Mouse (Mus musculus) monocyte, adult 2 months (primary cell): Measurements from ENCODE around the gene Tmem14c.
"Not testable (repeated sequence)": the region's sequence is repeated elsewhere in the genome, so short reads cannot be mapped to it uniquely, and the experiment has no call there.

Source experiments
- DNase-seq, 2 experiments: peaks; one replicate each; pipeline ENCODE4 v3.0.0; 2022; ENCODE audit warnings: low spot score in 2 of 2, low read depth in 1 of 2

Gene Tmem14c

DNA sequence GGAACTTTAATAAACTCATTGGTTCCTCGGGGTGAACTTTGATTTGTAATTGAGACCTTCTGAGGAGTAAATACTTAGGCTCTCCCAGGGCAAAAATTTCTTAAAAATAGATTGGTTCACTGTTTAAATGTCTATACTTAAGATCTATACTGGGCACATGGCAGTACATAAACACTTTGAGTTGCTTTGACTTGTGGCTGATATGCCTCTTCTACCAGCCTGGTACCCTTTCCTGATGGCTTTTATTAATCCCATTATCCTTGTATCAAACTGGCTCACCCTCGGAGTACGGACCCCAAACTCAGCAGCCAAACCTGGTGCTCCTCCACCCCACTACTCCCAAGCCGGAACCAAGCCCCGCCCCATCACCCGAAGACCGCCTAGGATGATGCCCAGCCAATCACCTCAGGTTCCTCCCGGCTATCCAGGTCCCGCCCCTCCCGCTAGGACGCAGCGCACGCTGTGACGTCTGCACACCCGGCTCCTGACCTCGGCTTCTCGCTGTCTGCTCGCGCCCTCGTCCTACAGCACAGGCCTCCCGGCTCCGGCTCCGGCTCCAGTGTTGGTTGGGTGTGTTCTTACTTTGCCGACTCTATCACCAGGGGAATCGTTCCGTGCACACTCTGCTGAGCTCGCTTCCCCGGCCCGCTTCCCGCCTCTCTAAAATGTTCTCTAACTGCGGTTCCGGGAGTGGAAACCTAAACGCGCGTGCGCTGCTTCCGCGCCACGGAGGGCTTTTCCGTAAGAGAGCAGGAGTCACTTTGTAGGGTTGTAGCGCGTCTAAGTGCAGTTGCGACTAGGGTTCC is at the start of gene Tmem14c:
Gene Tmem14c (plus strand): TSS at position 464 of the 806 bp plus-strand sequence.
- peak; percentile 79 to 87 for DNase-seq

DNA sequence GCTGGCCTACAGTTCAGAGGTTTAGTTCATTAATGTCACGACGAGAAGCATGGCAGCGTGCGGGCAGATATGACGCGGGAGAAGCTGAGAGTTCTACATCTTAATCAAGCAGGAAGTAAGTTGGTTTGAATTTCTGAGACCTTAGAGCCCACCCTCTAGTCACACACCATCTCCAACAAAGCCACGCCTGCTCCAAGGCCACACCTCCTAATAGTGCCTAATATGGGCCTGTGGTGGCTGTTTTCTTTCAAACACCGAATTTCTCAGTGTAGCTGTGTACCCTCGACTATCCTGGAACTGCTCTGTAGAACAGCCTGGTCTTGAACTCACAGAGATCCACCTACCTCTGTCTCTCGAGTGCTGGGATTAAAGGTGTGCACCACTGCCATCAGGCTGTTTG is 48.5 kb upstream of the Tmem14c start:
- peak in 1 of 2 experiments; percentile 57 for DNase-seq

DNA sequence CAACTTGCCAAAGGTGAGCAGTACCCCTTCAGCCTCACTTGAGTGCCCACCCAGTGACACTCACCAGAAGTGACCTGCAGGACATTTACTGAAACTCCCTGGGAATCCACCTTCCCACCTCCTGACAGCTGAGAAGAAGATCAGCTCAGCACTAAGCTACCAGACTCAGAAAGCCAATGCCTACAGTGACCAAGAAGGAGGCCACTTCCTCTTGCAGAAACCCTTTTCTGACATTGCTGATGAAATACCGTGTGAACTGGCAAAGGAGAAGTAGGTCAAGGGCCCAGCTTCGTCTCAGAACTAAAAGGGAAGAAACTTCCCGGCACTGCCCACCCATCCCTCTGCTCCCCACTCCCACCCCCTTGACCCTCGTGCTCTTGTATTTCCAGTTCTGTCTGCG is 47.5 kb upstream of the Tmem14c start:
- peak; percentile 64 to 73 for DNase-seq

DNA sequence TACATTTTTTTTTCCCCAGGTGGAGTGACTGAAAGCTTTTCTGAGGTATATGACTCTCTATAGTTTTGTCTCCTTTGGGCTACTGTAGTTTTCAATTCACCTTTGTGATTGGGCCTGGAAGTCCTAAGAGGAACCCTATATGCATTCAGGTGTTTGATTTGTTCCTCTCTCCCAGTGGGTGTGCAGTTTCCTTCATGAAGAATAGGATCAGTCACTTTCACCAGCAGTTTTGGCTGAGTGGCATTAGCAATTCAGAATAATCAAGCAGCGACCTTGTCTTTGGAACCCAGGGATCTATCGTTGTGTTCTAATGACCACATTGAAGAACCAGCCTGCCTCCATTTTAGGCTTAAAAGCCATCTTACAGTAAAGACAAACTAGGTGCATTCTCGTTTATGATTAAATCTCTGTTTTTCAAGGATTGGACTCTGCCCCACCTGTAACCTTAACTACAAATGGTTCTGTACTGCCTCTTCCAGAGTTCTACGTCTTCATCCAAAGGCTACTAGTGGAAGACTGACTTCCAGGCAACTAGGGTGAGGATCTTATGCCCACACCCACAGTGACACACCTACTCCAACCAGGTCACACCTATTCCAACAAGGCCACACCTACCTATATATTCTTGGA is 46.2 kb upstream of the Tmem14c start:
- DNase-seq, result no peak

DNA sequence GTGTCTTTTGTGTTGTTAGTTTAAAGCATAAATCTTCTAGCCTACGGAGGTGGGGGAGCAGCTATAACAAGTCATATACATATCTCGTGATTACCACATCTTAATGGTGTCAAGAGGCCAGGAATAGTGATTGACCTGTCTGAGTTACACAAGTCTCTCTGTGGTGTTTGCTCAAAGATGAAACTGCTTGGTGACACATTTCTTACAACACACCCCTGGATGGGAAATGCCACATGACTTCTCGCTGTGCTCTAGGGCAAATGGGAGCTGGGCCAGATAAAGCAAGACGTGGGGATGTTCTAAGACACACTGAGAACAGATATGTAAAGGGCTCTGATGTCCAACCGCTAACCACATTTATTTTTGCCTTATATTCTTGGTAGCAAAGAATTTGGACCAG is 44.8 kb upstream of the Tmem14c start:
- peak; percentile 57 to 64 for DNase-seq

DNA sequence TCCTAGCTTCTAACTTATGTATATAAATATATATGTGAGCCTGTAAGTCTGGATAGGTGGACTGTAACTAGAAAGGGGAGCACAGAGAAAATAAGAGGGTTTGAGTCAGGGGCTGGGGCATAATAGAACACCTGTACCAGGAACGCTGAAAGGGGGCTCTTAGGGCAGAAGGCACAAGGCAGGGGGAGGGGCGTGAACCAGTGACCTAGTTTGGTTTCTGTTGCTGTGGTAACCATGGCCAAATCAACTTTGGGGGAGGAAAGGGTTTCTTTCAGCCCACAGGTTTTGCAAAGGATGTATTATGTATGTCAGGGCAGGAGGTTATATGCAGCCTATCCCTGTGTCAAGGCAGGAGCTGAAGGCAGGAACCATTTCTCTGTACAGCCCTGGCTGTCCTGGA is 44.3 kb upstream of the Tmem14c start:
- DNase-seq, result no peak

DNA sequence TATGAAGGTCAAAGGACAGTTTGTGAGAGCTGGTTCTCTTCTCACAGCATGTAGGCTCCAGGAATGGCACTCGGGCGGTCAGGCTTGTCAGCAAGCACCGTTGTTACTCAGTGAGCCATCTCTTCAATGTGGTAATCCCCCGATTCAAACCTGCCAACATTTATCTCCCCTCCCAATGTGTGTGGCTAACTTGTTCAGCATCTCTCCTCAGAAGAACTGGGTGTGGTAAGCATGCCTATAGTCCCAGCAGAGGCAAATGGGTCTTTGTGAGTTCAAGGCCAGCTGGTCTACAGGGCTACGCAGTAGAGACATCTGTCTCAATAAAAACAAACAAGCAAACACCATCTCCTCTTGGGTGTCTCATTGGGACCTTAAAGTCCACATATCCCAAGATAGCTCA is 43.1 kb upstream of the Tmem14c start:
- DNase-seq, result no peak

DNA sequence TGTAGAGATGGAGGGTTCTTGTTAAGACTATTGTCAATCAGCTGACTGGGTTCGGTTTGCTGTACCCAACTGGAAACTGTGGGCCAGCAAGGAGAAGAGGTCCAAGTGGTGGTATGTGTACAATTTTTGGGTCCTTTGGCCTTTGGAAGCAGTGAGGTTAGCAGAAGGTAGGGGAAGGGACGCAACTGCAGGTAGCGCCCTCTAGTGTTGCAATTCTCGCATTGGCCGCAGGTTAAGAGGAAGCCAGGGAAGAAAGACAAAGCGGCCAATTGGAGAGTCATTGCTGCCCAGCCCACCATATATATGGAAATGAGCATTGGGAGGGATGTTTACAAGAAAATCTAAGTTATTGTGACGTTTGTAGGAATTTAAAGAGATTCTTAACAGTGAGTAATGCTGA is 38.5 kb upstream of the Tmem14c start:
- peak in 1 of 2 experiments; percentile 47 for DNase-seq

DNA sequence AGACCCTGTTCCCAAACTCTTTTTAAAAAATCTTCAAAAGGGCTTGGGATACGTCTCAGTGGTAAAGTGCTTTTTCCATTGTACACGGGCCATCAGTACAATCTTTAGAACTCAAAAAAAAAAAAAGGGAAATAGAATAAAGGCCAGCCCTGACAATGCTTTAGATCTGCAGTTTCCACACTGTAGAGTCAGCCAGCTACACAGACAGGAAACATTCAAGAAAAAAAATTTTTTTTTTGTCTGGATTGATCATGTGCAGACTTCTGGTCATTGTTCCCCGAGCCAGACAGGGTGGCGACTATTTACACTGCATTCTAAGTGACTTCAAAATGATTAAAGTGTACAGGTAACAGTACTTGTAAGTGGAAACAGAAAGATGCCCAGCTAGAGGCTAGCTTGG is 37.4 kb upstream of the Tmem14c start:
- DNase-seq, result no peak

DNA sequence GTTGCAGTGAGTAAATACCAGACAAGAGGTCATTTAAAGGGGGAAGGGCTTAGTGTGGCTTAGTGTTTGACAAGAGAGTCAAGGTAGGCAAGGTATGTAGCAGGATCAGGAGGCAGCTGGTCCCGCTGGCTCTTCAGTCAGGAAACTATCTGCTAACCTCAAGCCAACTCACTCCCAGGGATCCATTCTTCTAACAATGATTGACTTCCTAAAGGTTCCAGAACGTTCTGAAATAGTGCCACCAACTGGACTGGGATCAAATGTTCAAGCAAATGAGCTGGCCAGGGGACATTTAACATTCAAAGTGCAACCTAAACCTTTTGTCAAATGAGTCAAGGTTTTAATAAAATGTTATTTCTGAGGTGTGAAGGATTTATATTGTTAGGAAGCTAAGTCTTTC is 36.8 kb upstream of the Tmem14c start:
- no peak for DNase-seq

DNA sequence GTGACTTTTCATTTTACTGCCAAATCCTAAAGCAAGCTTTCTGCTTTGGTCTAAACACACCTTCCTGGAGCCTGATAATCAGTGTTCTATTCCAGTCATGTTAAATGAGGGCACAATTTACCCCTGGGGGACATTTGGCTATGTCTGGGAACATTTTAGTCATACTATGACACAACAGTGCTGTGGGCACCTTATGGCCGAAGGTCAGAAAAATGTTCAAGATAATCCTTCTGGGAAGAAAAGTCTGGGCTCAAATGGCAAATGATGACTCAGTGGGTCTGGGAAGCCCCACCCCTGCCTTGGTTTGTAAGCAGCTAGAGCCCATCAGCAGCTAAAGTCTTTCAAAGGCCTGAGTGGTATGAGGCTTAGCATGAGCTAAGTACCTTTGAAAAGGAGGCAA is 33.3 kb upstream of the Tmem14c start:
- no peak for DNase-seq

DNA sequence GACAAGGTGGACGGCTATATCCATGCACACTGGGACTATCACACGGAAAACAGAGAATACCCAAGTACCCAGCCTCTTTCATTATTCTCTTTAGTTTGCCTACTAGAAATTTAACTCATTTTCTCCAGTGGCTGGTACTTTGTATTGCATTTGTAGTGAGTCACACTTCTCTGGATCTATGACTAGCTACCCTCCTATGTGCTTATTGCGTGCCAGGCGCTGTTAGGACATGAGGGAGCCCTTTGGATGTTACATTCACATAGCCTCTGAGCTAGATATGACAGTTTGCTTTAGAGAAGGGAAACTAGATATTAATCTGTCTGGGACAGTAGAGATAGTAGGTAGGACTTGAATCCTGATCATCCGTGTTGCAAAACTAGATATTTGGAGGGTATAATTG is 30.0 kb upstream of the Tmem14c start:
- DNase-seq, result no peak

DNA sequence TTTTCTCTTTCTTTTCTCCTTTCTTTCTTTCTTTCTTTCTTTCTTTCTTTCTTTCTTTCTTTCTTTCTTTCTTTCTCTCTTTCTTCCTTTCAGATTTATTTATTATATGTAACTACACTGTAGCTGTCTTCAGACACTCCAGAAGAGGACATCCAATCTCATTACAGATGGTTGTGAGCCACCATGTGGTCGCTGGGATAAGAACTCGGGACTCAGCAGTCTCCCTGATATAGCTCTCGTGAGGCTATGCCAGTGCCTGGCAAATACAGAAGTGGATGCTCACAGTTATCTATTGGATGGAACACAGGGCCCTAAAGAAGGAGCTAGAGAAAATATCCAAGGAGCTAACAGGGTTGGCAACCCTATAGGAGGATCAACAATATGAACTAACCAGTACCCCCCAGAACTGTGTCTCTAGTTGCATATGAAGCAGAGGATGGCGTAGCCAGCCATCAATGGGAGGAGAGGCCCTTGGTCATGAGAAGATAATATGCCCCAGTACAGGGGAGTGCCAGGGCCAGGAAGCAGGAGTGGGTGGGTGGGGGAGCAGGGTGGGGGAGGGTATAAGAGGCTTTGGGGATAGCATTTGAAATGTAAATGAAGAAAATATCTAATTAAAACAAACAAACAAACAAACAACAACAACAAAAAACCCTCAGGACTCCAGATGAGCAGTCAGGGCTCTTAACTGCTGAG is 28.3 kb upstream of the Tmem14c start:
- DNase-seq, result not testable (repeated sequence)

DNA sequence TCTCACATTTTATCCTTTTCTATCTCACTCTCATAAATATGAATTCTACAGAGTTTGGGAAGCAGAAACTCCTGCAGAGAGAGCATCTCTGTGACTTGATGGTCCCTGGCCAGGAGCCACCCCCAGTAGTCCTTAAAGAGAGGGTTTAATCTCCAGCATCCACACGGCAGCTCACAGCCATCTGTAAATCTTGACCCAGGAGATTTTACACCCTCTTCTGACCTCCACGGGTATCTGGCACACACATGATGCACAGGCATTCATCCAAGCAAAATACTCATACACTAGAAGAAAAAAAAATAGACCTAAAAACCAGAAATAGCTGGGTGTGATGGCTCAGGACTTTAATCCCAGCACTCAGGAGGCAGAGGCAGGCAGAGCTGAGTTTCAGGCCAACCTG is 27.7 kb upstream of the Tmem14c start:
- no peak for DNase-seq

DNA sequence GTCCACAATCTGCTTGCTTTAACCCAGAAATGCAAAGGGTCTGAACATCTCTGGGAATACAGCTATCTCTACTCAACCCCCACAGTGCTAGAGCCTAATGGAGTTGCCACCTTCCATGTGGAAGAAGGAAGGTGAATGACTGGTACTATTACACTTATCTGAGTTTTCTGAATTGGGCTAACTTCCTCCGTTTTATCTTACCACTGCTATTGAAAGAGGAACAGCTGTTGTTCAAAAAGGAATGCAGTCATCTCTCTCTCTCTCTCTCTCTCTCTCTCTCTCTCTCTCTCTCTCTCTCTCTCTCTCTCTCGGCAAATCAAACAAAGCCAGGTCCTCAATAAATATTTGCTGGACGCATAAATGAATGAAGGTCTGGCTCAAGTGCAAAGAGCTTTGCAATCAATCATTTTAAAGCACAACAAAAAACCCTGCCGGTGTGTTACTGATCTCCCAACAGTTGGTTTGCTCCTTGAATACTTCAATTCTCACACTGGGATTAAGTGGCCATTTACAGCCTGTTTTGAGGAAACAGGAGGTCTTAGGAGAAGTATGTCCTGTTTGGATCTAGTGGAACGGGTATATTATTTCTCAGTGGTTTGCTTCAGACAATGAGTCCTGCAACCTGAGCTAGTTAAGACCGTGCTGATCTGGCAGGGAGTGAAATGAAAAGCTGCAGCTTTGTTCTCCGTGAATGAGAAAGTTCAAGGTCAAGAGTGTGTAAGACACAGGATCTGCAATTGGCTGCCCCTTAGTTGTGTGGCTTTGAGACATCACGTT is 21.4 kb upstream of the Tmem14c start:
- no peak for DNase-seq

DNA sequence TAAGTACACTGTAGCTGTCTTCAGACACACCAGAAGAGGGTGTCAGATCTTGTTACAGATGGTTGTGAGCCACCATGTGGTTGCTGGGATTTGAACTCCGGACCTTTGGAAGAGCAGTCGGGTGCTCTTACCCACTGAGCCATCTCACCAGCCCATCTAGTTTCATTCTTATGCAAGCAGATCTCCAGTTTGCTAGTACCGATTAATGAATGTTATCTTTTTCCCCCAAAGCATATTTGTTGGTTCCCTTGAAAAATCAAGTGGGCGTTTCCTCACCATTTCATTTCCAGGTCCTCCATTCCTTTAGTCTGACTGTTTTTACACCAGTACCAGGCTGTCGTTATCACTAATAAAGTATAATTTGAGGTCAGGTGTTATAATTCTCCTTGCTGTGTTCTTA is 17.6 kb upstream of the Tmem14c start:
- not testable (repeated sequence) for DNase-seq

DNA sequence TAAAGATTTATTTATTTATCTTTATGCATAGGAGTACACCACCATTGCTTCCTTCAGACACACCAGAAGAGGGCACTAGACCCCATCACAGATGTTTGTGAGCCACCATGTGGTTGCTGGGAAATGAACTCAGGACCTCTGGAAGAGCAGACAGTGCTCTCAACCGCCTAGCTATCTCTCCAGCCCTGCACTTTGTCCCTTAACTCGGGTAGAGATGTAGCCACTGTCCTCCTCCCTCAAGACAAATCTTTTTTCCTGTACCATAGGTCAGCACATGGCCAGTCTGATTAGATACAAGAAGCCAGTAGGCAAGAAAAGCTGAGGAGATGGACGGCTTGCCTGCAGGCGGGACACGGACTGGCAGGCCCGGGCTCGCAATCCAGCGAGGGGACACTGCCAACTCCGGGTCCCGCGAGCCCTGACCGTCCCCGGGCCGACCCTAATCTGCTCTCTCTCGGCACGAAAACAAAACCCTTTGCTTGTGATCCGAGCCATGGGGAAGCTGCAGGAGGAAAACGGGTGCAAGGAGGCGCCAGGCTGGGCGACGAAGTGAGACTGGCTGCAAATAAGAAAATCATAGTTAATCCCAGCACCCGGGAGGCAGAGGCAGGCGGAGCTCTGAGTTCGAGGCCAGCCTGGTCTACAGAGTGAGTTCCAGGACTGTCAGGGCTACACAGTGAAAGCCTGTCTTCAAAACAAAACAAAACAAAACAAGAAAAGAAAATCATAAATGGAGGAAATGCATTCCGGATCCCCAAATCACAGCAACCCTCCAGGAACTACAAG is 15.8 kb upstream of the Tmem14c start:
- DNase-seq, result peak in 1 of 2 experiments; percentile 25

DNA sequence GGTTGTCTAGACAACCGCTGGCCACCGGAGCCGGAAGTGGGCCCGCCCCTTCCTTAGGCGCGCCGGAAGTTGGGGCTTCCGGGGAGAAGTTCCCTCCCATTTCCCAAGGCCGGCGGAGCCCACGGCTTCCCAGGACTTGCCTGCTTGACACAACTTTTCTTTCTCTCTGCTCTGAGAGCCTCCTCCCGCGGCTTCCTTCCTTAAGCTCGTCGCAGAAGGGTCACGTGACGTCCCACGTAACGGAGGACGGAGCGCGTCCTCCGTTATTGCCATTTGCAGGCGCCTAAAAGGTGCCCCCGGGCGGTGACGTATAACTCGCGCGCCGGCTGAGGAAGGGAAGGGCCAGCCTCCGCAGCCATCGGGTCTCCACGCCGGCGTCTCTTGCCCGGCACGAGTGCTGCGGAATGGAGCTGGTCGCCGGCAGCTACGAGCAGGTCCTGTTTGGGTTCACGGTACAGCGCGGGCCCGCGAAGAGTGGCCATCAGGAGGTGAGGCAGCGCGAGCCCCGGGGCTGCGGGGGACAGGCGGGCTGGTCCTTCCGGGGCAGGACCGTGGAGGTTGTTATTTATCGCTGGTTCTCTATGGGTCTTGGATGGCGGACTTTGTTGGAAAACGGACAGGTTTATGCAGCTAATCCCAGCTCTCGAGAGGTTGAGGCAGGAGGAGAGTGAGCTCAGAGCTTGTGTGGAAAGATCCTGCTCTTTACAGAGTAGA is 15.0 kb upstream of the Tmem14c start, which contains the start of gene Pak1ip1:
Gene Pak1ip1 (plus strand): TSS at position 98 of the 714 bp plus-strand sequence.
- peak; percentile 85 to 93 for DNase-seq

DNA sequence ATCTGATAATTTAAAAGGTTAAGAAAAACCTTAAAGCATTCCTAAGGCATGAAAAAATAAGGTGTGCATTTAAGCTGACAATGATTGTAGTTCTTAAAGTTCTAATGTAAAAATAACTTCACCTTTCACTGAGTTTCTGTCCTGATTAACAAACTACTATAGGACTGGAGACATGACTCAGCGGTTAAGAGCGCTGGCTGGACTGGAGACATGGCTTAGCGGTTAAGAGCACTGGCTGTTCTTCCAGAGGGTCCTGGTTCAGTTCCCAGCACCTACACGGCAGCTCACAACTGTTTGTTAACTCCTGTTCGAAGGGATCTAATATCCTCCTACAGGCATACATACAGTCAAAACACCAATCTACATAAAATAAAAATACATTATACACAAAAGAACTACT is 14.1 kb upstream of the Tmem14c start:
- no peak for DNase-seq

DNA sequence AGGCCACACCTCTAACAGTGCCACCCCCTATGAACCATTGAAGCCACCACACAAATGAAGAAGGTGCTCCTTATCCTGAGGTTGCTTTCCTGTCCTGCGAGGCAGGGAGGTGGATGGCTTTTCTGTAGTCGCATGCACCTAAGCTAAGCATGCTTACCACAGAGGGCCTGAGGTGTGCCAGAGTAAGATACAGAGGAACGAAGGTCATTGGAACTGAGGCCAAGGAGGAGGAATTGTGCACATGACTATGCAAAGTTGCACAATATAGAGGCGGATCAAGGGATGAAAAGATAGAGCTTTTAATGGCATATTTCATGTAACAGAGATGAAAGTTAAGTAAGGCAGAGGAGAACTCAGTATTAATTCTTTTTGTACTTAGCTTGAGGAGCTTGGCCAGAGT is 9.8 kb upstream of the Tmem14c start:
- DNase-seq, result no peak
